ENCODE assay signal across 9 mouse cellular contexts in genomic region chr16:92565708-92566107, GRCm38 (mm10).
DNase-seq lines count a peak whose midpoint lies in the region; ATAC-seq and TF ChIP-seq lines count a peak whose summit lies in the region.
"Had no signal": no experiment of that assay in that cellular context is flagged by ENCODE, and none has a peak within 500 bp of the region (broad histone marks: within the 10 kb centered on the region; RNA-seq: fewer than 3 reads in every experiment).

No protein-coding gene starts in this region.

- DNase-seq in embryonic facial prominence, embryonic 14.5 days (ENCODE audit: low spot score) = peak; percentile 86
- DNase-seq in heart, embryonic 10.5 days (ENCODE audit: low spot score) = peak; percentile 85
- peak; percentile 80 to 92 for DNase-seq in kidney, postnatal 36 days
- DNase-seq in liver, postnatal 0 days = peak; percentile 84

- no peak for TF ChIP-seq EP300 in liver, postnatal 0 days (IDR thresholded peaks at IDR 0.05; ENCODE audit: low read depth)

- no peak for TF ChIP-seq POLR2A in bone marrow, adult 2 months (IDR thresholded peaks at IDR 0.05; ENCODE audit: borderline replicate concordance, control insufficient read depth, low read depth, low read length)
- TF ChIP-seq POLR2A in testis, adult 2 months (IDR thresholded peaks at IDR 0.05; ENCODE audit: control insufficient read depth, low read depth, low read length) = no peak

- 3% methylated on average over 6 of the region's 6 CpGs for WGBS in bone marrow, adult 2 months
- under 1% methylated on average over 6 of the region's 6 CpGs for WGBS in embryonic facial prominence, embryonic 14.5 days
- 4% methylated on average over 6 of the region's 6 CpGs for WGBS in heart, embryonic 10.5 days
- 3% methylated on average over 6 of the region's 6 CpGs for WGBS in liver, postnatal 0 days (ENCODE audit: insufficient replicate concordance)
- WGBS in neural tube, embryonic 15.5 days = 3% methylated on average over 6 of the region's 6 CpGs

- no peak overlapping the region for H3K27ac ChIP-seq in bone marrow, adult 2 months (ENCODE audit: control insufficient read depth, insufficient read depth, low read depth, low read length, poor library complexity)
- peak overlapping the region; percentile 41; the same call in 1 of the 2 replicates for H3K27ac ChIP-seq in embryonic facial prominence, embryonic 14.5 days (replicated peaks; ENCODE audit: low read depth, low read length)
- H3K27ac ChIP-seq in heart, embryonic 10.5 days = no peak overlapping the region
- H3K27ac ChIP-seq in liver, postnatal 0 days (ENCODE audit: low read depth) = no peak overlapping the region
- H3K27ac ChIP-seq in neural tube, embryonic 15.5 days (replicated peaks) = no peak overlapping the region
- no peak overlapping the region for H3K27ac ChIP-seq in testis, adult 2 months (ENCODE audit: control insufficient read depth, insufficient read depth, low read depth, low read length)
- H3K27ac ChIP-seq: liver, embryonic 15.5 days had no signal

- H3K36me3 ChIP-seq in embryonic facial prominence, embryonic 14.5 days (ENCODE audit: control insufficient read depth, insufficient read depth, low read length) = no peaks in the 10 kb centered on the region
- H3K36me3 ChIP-seq in heart, embryonic 10.5 days = no peaks in the 10 kb centered on the region
- no peaks in the 10 kb centered on the region for H3K36me3 ChIP-seq in liver, postnatal 0 days (replicated peaks; ENCODE audit: insufficient read depth, low read length)
- no peaks in the 10 kb centered on the region for H3K36me3 ChIP-seq in neural tube, embryonic 15.5 days
- H3K36me3 ChIP-seq in testis, adult 2 months (ENCODE audit: control insufficient read depth, insufficient read depth, low read length) = no peaks in the 10 kb centered on the region
- H3K36me3 ChIP-seq: liver, embryonic 15.5 days had no signal

- peak overlapping the region; percentile 48 for H3K4me2 ChIP-seq in embryonic facial prominence, embryonic 14.5 days (ENCODE audit: low read depth, low read length)
- no peak overlapping the region for H3K4me2 ChIP-seq in liver, postnatal 0 days (ENCODE audit: low read depth, low read length)
- 0 out of 2 replicates have a peak overlapping the region, but pooled peaks have one; percentile 22 for H3K4me2 ChIP-seq in neural tube, embryonic 15.5 days
- H3K4me2 ChIP-seq: liver, embryonic 15.5 days had no signal

- H3K4me1 ChIP-seq in bone marrow, adult 2 months (ENCODE audit: control insufficient read depth, insufficient read depth, low read length) = no peaks in the 10 kb centered on the region
- H3K4me1 ChIP-seq in embryonic facial prominence, embryonic 14.5 days (ENCODE audit: control insufficient read depth, insufficient read depth, low read length) = peaks cover 3% of the 10 kb centered on the region; the same call in 1 of the 2 replicates
- H3K4me1 ChIP-seq in heart, embryonic 10.5 days = no peaks in the 10 kb centered on the region; the same call in 1 of the 2 replicates
- no peaks in the 10 kb centered on the region for H3K4me1 ChIP-seq in liver, postnatal 0 days (ENCODE audit: insufficient read depth)
- peaks cover 2% of the 10 kb centered on the region; the same call in 1 of the 2 replicates for H3K4me1 ChIP-seq in neural tube, embryonic 15.5 days
- peaks cover 2% of the 10 kb centered on the region; the same call in 1 of the 2 replicates for H3K4me1 ChIP-seq in testis, adult 2 months (ENCODE audit: control insufficient read depth, insufficient read depth, low read length)
- H3K4me1 ChIP-seq: liver, embryonic 15.5 days had no signal

- peak; percentile 69 for ATAC-seq in CD4-positive, CD25-positive, alpha-beta regulatory T cell, adult 4 months
- ATAC-seq in embryonic facial prominence, embryonic 14.5 days (ENCODE audit: low read depth) = peak; percentile 79
- ATAC-seq in liver, postnatal 0 days = no peak
- 0 out of 2 replicates have a peak, but pooled peaks have one; percentile 55 for ATAC-seq in neural tube, embryonic 15.5 days (ENCODE audit: low FRiP score)

- TF ChIP-seq CTCF in bone marrow, adult 2 months (IDR thresholded peaks at IDR 0.05; ENCODE audit: control insufficient read depth, insufficient read depth, low read length) = peak; percentile 94
- TF ChIP-seq CTCF in liver, postnatal 0 days (IDR thresholded peaks at IDR 0.05; ENCODE audit: low read depth) = peak; percentile 94
- TF ChIP-seq CTCF in testis, adult 2 months (IDR thresholded peaks at IDR 0.05; ENCODE audit: control insufficient read depth, insufficient read depth, insufficient replicate concordance, low read depth, low read length) = peak; percentile 84; the same call in 1 of the 2 replicates

- no peak overlapping the region for H3K4me3 ChIP-seq in bone marrow, adult 2 months (replicated peaks; ENCODE audit: control insufficient read depth, low read depth, low read length)
- H3K4me3 ChIP-seq in embryonic facial prominence, embryonic 14.5 days (ENCODE audit: low read depth, low read length) = peak overlapping the region; percentile 15
- no peak overlapping the region for H3K4me3 ChIP-seq in heart, embryonic 10.5 days
- no peak overlapping the region for H3K4me3 ChIP-seq in liver, postnatal 0 days (ENCODE audit: low read depth, low read length)
- H3K4me3 ChIP-seq in neural tube, embryonic 15.5 days (replicated peaks) = no peak overlapping the region
- H3K4me3 ChIP-seq in testis, adult 2 months (ENCODE audit: control insufficient read depth, low read depth, low read length) = no peak overlapping the region
- H3K4me3 ChIP-seq: liver, embryonic 15.5 days had no signal

- 0 out of 2 replicates have a peak, but pooled peaks cover 7% of the 10 kb centered on the region for H3K27me3 ChIP-seq in embryonic facial prominence, embryonic 14.5 days (replicated peaks; ENCODE audit: control insufficient read depth, insufficient read depth, low read length)
- peaks cover 44% of the 10 kb centered on the region for H3K27me3 ChIP-seq in heart, embryonic 10.5 days (ENCODE audit: insufficient read depth, poor library complexity, severe bottlenecking)
- peaks cover 11% of the 10 kb centered on the region; the same call in 1 of the 2 replicates for H3K27me3 ChIP-seq in liver, postnatal 0 days (ENCODE audit: insufficient read depth, low read length)
- peaks cover 7% of the 10 kb centered on the region for H3K27me3 ChIP-seq in neural tube, embryonic 15.5 days (replicated peaks)
- H3K27me3 ChIP-seq in testis, adult 2 months (ENCODE audit: control insufficient read depth, insufficient read depth, low read length) = no peaks in the 10 kb centered on the region

- H3K9me3 ChIP-seq in embryonic facial prominence, embryonic 14.5 days (ENCODE audit: control insufficient read depth, low read length) = no peaks in the 10 kb centered on the region
- no peaks in the 10 kb centered on the region for H3K9me3 ChIP-seq in heart, embryonic 10.5 days
- no peaks in the 10 kb centered on the region for H3K9me3 ChIP-seq in liver, postnatal 0 days (ENCODE audit: low read length)
- no peaks in the 10 kb centered on the region for H3K9me3 ChIP-seq in neural tube, embryonic 15.5 days (replicated peaks)
- H3K9me3 ChIP-seq: liver, embryonic 15.5 days had no signal

- H3K9ac ChIP-seq in embryonic facial prominence, embryonic 14.5 days (ENCODE audit: low read depth, low read length) = peak overlapping the region; percentile 47; the same call in 1 of the 2 replicates
- H3K9ac ChIP-seq in liver, postnatal 0 days (replicated peaks) = no peak overlapping the region
- H3K9ac ChIP-seq in neural tube, embryonic 15.5 days (replicated peaks) = no peak overlapping the region
- H3K9ac ChIP-seq: liver, embryonic 15.5 days had no signal
